Mouse (Mus musculus): ENCODE measurements around the gene Lrfn1.
"Not testable (repeated sequence)": the region's sequence is repeated elsewhere in the genome, so short reads cannot be mapped to it uniquely, and the experiment has no call there.

Lrfn1 gene

GRCm38 (mm10) chr7:28447865-28448820, 3.6 kb upstream of the Lrfn1 start:
- no peak for DNase-seq

DNA sequence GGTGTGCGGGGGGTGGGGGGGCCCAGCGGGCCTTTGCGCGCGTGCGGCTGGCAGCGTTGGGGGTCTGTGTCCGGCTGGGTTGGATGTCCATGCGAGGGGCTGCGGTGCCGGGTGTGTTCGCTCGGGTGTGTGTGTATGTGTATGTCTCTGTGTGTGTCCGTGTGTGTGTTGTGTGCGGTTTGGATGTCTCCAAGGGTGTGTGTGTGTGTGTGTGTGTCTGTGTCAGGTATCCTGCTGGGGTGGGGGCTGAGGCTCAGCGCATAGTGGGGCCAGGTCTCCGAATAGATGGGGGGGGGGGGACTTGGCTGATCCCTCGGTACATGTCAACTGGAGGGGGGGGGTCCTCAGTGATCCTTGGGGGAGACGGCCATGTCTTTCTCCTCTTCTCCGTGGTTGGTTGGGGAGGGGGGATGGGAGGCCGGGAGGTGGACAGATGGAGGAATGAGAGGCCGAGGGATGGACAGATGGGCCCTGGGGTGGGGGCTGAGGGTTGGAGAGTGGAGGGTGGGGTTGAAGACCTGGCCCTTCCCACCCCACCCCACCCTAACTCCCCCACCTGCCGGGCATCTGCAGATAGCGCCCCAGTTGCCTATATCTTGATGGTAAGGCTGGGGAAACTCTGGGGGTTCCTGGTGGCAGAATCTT, 703 bp downstream of the Lrfn1 start:
- no peak for DNase-seq

- no peak for DNase-seq
These were observed 8.6 kb downstream of the Lrfn1 start for GRCm38 (mm10) chr7:28460361-28460760.

DNA sequence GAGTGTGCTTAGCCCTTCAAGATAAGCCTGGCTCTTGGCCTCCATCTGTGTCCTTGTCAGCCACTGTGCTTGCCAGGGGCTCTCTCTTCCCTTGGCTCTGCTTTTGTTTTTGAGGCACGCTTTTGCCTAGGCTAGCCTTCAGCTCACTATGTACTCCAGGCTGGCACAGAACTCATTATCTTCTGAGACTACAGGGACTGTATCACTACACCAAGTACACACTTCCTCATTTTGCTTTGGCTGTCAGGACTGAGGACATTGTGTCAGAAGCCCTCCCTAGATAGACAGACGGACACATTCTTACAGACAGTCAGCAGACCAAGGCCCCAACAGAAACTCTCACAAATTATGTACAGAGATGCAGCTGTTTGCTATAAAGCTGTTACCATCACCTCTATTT, 11.0 kb downstream of the Lrfn1 start:
- DNase-seq, result no peak

- DNase-seq, result peak; percentile 63
These were observed 12.8 kb downstream of the Lrfn1 start for GRCm38 (mm10) chr7:28464416-28465212.

DNA sequence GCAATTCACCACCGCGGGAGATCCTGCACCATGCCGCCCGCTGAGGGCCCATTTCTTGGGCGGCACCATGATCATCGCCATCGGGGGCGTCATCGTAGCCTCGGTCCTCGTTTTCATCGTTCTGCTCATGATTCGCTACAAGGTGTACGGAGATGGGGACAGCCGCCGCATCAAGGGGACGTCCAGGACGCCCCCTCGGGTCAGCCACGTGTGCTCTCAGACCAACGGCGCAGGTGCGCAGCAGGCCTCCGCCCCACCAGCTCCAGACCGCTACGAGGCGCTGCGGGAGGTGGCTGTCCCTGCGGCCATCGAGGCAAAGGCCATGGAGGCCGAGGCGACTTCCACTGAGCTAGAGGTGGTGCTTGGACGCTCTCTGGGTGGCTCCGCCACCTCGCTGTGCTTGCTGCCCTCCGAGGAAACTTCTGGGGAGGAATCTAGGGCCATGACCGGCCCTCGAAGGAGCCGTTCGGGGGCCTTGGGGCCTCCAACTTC, 15.0 kb downstream of the Lrfn1 start:
- DNase-seq, result no peak

DNA sequence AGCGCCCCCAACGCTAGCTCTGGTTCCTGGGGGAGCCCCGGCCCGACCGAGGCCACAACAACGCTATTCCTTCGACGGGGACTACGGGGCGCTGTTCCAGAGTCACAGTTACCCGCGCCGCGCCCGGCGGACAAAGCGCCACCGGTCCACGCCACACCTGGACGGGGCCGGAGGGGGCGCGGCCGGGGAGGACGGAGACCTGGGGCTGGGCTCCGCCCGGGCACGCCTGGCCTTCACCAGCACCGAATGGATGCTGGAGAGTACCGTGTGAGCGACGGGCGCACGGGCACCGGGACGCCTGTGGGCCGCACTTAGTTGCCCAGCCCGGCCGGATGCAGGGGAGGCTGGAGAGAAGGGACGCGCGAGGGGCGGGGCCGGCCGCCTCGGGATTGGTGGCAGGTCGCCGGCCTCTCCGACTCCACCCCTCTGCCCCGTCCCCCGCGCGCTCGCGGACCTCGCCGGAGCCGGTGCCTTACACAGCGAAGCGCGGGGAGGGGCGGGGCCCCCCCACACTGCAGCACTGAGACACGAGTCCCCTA, 15.5 kb downstream of the Lrfn1 start:
- DNase-seq, result peak; percentile 69

DNA sequence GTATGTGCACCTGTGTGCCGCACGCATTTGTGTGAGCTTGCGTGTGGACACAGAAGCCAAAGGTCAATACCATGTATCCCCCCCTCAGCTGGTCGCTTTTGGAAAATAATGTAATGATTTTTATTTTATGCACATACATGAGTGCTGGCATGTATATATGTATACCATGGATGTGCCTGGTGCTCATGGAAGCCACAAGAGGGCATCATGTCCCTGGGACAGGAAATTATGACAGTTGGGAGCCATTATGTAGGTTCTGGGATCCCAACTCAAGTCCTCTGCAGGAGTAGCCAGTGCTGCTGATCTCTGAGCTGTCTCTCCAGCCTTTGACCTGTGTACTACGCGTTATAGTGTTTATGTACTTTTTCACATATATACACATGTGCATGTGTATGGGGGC, 24.4 kb downstream of the Lrfn1 start:
- DNase-seq, result no peak

DNA sequence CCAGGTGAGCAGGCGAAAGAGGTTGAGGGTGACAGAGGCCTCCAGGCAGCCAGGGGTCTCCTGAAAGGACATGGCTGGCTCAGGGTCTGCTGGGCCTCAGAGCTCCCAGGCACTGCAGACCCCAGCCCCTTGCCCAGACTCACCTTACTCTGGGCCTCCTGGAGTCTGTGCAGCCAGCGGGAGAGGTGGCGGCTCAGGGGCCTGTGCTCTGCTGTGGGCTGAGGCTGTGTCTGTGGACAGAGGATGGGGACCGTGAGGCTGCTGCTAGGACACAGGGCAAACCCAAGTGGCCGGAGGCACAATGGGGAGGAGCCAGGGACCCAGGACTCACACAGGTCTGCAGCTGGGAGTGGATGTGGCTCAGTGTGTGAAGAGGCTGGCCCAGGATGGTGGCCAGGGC, 25.6 kb downstream of the Lrfn1 start:
- DNase-seq, result no peak

DNA sequence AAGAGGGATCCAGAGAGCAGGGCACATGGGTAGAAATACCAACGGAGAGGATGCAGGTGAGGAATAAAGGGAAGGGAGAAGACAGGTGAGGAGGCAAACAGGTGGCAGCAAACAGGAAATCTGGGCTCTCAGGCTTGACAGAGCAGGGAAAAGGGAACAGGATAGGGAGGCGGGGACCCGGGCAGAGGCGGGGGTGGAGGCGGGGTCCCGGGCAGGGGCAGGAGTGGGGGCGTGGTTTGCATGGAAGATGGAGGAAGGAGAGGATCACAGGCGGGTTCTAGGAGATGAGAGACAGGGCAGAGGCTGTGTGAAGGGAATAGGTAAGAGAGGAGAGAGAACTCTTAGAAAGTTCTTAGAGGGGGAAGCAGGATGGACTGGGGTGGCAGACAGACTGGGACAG, 27.1 kb downstream of the Lrfn1 start:
- peak; percentile 41 for DNase-seq

GRCm38 (mm10) chr7:28482854-28483253, 31.1 kb downstream of the Lrfn1 start:
- no peak for DNase-seq

DNA sequence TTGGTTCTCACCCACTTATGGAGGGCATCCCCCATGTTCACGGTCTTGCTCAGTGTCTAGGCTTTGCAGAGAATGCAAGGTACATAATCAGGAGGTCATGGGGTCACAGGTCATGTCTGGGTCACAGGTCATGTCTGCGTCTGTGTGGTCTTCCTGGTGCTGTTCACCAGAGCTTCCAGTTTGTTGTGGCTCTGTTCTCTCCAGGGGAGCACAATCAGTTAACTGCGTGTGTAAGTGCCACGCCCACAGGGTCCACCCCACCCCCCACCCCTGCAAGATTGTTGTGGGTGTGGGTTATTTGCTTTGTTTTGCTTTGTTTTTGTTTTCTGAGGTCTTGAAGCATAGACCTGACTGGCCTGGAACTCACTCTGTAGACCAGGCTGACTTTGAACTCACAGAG, 32.4 kb downstream of the Lrfn1 start:
- no peak for DNase-seq

GRCm38 (mm10) chr7:28488030-28488491, 36.3 kb downstream of the Lrfn1 start:
- DNase-seq, result peak; percentile 34

DNA sequence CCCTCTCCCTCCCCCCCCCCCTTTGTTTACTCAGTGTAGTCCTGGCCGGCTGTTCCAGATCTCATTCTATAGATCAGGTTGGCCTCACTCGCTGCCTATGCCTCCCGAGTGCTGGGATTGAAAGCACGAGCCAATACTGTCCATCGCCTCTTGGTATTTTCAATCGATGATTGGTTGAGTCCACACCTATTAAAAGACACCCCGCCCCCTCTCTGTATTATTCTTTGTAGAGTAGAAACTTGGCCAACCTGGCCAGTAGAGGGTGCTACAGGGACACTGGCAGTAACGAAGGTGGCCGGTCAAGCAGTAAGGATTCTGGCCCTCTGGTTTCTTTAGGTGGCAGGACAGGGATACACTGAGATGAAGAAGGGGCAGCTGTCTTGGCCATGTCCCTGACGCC, 38.6 kb downstream of the Lrfn1 start:
- DNase-seq, result peak; percentile 65

GRCm38 (mm10) chr7:28490903-28491302, 39.1 kb downstream of the Lrfn1 start:
- DNase-seq, result no peak

DNA sequence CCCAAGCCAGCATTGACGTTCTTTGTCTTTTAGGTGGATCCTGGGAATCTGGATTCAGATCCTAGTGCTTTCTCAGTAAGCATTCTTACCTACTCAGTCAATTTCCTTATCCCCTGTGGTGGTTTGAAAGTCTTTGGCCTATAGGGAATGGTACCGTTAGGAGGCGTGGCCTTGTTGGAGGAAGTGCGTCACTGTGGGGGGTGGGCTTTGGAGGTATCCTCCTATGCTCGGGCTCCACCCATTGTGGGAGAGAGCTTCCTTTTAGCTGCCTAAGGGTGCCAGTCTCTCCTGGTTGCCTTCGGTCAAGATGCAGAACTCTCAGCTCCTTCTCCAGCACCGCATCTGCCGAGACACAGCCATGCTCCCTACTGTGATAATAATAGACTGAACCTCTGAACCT, 40.5 kb downstream of the Lrfn1 start:
- no peak for DNase-seq

DNA sequence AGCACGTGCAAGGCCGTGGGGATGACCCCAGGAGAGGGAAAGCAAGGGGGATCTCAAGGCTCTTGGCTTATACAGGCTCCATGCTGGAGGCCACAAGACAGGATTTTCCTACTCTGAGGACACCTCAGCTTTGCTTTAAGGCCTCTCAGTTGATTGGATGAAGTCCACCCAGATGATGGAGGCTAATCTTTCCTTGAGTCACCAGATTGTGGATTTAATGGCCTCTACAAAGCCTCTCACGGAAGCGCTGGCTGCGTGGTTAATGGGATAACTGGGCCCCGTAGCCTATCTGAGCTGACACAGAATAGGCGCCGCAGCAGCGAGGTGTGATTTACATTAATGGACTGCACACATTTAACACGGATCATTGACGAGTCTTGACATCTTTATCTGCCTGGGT, 43.6 kb downstream of the Lrfn1 start:
- no peak for DNase-seq

GRCm38 (mm10) chr7:28505585-28505984, 53.8 kb downstream of the Lrfn1 start:
- no peak for DNase-seq

- not testable (repeated sequence) for DNase-seq
These were observed 57.3 kb downstream of the Lrfn1 start for GRCm38 (mm10) chr7:28509121-28509520.

GRCm38 (mm10) chr7:28510405-28510974, 58.7 kb downstream of the Lrfn1 start, which contains the start of gene Ifnl2:
Ifnl2 (minus strand) TSS chr7:28510455.
- DNase-seq, result not testable (repeated sequence)

DNA sequence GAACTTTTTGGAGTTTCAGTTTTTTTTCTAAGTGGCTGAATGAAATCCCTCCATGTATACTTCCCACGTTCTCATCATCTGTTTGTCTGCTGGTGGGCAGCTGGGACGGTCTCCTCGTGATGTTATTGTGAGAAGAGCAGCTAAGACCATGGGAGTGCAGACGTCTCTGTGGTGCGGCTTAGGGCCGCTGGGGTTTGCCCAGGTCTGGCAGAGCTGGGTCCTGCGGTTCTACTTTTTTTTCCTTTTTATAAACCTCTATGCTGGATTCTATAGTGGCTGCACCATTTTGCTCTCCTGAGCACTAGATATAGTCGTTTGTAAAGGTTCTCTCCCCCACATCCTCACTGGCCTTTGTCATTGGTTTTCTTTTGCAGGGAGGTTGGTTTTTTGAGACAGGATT, 59.7 kb downstream of the Lrfn1 start:
- no peak for DNase-seq
